Mouse (Mus musculus) liver, embryonic 14.5 days (tissue): ENCODE results near the gene Ilf2. TPM values are rescaled to one million over a fixed set of nuclear protein-coding genes. Genes with fewer than 3 reads are reported as not detected.

Experiments used
- ATAC-seq: fragments of 200-750 bp; cut with Nextera tagmentation; 2 replicates; pipeline ENCODE4 v1.8.0; 2017; ENCODE audit warnings: moderate number of reproducible peaks, mild to moderate bottlenecking, moderate library complexity; ENCODE audit not compliant: insufficient read depth
- DNase-seq, 3 experiments: peaks; one replicate each; pipeline ENCODE4 v3.0.0-alpha.2; 2012 to 2013; ENCODE audit warnings: low read depth in 3 of 3, low spot score in 3 of 3
- H3K27ac ChIP-seq: fragments of 300-500 bp; sonication (generic); 2 replicates; pipeline ENCODE4 v1.5.1; 2014; ENCODE audit warnings: moderate library complexity, mild to moderate bottlenecking, control low read depth, inconsistent platforms
- H3K27me3 ChIP-seq: fragments of 300-500 bp; sonication (generic); 2 replicates; pipeline ENCODE4 v1.6.1; 2014; ENCODE audit warnings: mild to moderate bottlenecking, low read length, moderate library complexity; ENCODE audit not compliant: control insufficient read depth, insufficient read depth
- H3K36me3 ChIP-seq: fragments of 300-500 bp; sonication (generic); replicated peaks from 2 replicates; pipeline ENCODE4 v1.6.1; 2014; ENCODE audit warnings: low read depth; ENCODE audit not compliant: control insufficient read depth, insufficient read depth
- H3K4me1 ChIP-seq, 2 experiments: fragments of 200-500 bp in 1 of 2; fragments of 300-500 bp in 1 of 2; sonication (generic) in 1 of 2; replicated peaks; 2 replicates each; pipeline ENCODE4 v1.6.1; 2012 to 2014; ENCODE audit warnings: antibody characterized with exemption in 1 of 2, inconsistent platforms in 1 of 2, low read length in 1 of 2; ENCODE audit not compliant: control insufficient read depth in 2 of 2, insufficient read depth in 2 of 2
- H3K4me2 ChIP-seq: fragments of 300-500 bp; sonication (generic); 2 replicates; pipeline ENCODE4 v1.6.1; 2014; ENCODE audit warnings: low read depth, mild to moderate bottlenecking, control low read depth, moderate library complexity
- H3K4me3 ChIP-seq, 2 experiments: fragments of 200-500 bp in 1 of 2; fragments of 300-500 bp in 1 of 2; sonication (generic) in 1 of 2; 2 replicates each; pipeline ENCODE4 v1.5.1; 2012 to 2014; ENCODE audit warnings: low read depth in 2 of 2, low read length in 2 of 2, mild to moderate bottlenecking in 2 of 2, control low read depth in 1 of 2, inconsistent platforms in 1 of 2, moderate library complexity in 1 of 2; ENCODE audit not compliant: insufficient read depth in 1 of 2
- H3K9ac ChIP-seq: fragments of 300-500 bp; sonication (generic); replicated peaks from 2 replicates; pipeline ENCODE4 v1.6.1; 2014; ENCODE audit warnings: mild to moderate bottlenecking, control low read depth, moderate library complexity
- H3K9me3 ChIP-seq: fragments of 300-500 bp; sonication (generic); 2 replicates; pipeline ENCODE4 v1.6.1; 2016; ENCODE audit warnings: low read length, mixed read lengths; ENCODE audit not compliant: control insufficient read depth
- CTCF ChIP-seq: IDR thresholded peaks from 2 replicates; pipeline ENCODE4 v1.5.1; 2016; ENCODE audit warnings: antibody characterized with exemption, low read depth, control low read depth
- EP300 ChIP-seq: IDR thresholded peaks from 2 replicates; pipeline ENCODE4 v1.6.1; 2016; ENCODE audit warnings: antibody characterized with exemption, low read depth
- WGBS: fragments of 180-500 bp; shearing (Covaris S2); extraction: QIAGEN DNeasy Blood & Tissue Kit; methylation state at CpG from one replicate; pipeline ENCODE4 v1.1.7; 2014; ENCODE audit not compliant: insufficient replicate concordance; 5-methylcytosine and 5-hydroxymethylcytosine counted together
- polyA plus RNA-seq, 2 experiments: library from polyadenylated mRNA; depleted of rRNA in 1 of 2; stranded (reverse) in 1 of 2; unstranded in 1 of 2; fragments of >200 nt; fragmentation: Nextera tagmentation in 1 of 2; extraction: Ambion mirVana in 1 of 2; gene quantifications; 2 replicates each; pipeline versions ENCODE4 v1.2.1 to v1.2.3; 2012 to 2014

The Ilf2 gene
- polyA plus RNA-seq, 2 experiments, result 34.5 to 46.5 TPM

DNA sequence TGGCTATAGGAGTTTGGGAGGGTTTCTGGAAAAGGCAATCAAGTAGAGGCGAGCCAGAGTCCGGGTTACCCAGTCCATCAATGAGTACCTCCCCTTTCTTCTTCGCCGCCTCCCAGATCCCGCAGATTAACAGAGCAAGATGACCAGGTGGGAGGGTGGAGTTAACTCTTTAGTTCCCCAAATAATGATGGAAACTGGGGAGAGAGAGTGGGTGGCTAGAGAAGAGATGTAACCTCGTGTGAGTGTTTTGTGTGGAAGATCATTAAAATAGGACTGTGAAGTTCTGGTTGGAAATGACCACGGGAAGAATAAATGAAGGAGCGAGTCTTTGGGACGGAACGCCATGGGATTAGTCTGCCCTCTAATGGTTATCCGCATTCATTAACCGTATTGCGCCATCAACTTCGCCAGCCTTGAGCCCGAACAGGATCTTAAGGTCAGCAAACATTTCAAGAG lies 9.6 kb upstream of the Ilf2 start:
- Histone ChIP-seq H3K27ac (no peak overlapping the region), H3K4me1 (peaks cover 0 to 2% of the 10 kb centered on the region in 2 experiments; a peak in 1 of 4 replicates), H3K4me3 (peak overlapping the region; percentile 14 to 48), H3K36me3 (no peaks in the 10 kb centered on the region), H3K9ac (no peak overlapping the region), H3K4me2 (peak overlapping the region; percentile 67), H3K27me3 (peaks cover 45% of the 10 kb centered on the region), H3K9me3 (no peaks in the 10 kb centered on the region)
- ATAC-seq, result peak; percentile 24; the same call in 1 of the 2 replicates
- DNase-seq, result peak in 1 of 3 experiments; percentile 37
- 2% methylated on average over 15 of the region's 15 CpGs for WGBS
- TF ChIP-seq EP300, result no peak
- TF ChIP-seq CTCF, result peak; percentile 78

GRCm38 (mm10) chr3:90467618-90468300 lies 8.2 kb upstream of the Ilf2 start:
- TF ChIP-seq EP300, result no peak
- H3K27me3 ChIP-seq, result peaks cover 42% of the 10 kb centered on the region
- WGBS, result 80% methylated on average over 10 of the region's 10 CpGs

DNA sequence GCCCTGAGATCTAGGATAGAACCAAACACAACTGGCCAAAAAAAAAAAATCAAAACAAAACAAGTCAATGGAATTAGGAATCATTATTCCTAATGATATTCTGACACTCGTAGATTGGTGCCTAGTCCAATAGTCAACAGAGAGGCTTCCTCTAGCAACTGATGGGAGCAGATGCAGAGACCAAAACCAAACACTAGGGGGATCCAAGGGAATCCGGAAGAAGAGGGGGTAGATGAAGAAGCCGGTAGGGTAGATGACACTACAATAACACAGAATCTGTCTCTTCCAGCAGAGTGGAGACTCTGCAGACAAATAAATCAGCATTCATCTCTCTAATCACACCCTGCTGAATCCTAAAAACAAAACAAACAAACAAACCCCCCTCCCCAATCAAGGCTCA lies 3.7 kb upstream of the Ilf2 start:
- no peaks in the 10 kb centered on the region for H3K27me3 ChIP-seq
- H3K9me3 ChIP-seq, result no peaks in the 10 kb centered on the region
- TF ChIP-seq EP300 (no peak), CTCF (peak; percentile 72)
- H3K4me3 ChIP-seq, result no peak overlapping the region
- H3K4me2 ChIP-seq, result no peak overlapping the region
- no peaks in the 10 kb centered on the region for H3K36me3 ChIP-seq
- no peak overlapping the region for H3K27ac ChIP-seq
- H3K9ac ChIP-seq, result no peak overlapping the region
- peak; percentile 35 to 46 (median 39) for DNase-seq
- peaks cover 6 to 8% of the 10 kb centered on the region in 2 experiments for H3K4me1 ChIP-seq
- no peak for ATAC-seq
- WGBS, result 21% methylated on average over 3 of the region's 3 CpGs

More at GRCm38 (mm10) chr3:90467618-90468300, 8.2 kb upstream of the Ilf2 start:
- Histone ChIP-seq H3K4me1 (peaks cover 0 to 4% of the 10 kb centered on the region in 2 experiments; a peak in 1 of 4 replicates), H3K9me3 (no peaks in the 10 kb centered on the region), H3K4me2 (no peak overlapping the region), H3K36me3 (no peaks in the 10 kb centered on the region), H3K9ac (no peak overlapping the region), H3K27ac (no peak overlapping the region), H3K4me3 (no peak overlapping the region)
- no peak for ATAC-seq
- DNase-seq, result no peak

GRCm38 (mm10) chr3:90475151-90475830 lies 635 bp upstream of the Ilf2 start:
- no peak overlapping the region; the same call in 1 of the 2 replicates for H3K9ac ChIP-seq
- no peaks in the 10 kb centered on the region for H3K9me3 ChIP-seq
- H3K4me1 ChIP-seq, result peaks cover 7 to 9% of the 10 kb centered on the region in 2 experiments
- H3K27ac ChIP-seq, result no peak overlapping the region
- WGBS, result 33% methylated on average over 15 of the region's 16 CpGs
- H3K36me3 ChIP-seq, result peaks cover 16% of the 10 kb centered on the region
- peak overlapping the region; percentile 63 for H3K4me2 ChIP-seq
- H3K4me3 ChIP-seq, result peak overlapping the region; percentile 54 to 61; a peak in 3 of 4 replicates
- H3K27me3 ChIP-seq, result no peaks in the 10 kb centered on the region
- ATAC-seq (no peak), DNase-seq (no peak)
- TF ChIP-seq EP300, result no peak
- TF ChIP-seq CTCF, result no peak

DNA sequence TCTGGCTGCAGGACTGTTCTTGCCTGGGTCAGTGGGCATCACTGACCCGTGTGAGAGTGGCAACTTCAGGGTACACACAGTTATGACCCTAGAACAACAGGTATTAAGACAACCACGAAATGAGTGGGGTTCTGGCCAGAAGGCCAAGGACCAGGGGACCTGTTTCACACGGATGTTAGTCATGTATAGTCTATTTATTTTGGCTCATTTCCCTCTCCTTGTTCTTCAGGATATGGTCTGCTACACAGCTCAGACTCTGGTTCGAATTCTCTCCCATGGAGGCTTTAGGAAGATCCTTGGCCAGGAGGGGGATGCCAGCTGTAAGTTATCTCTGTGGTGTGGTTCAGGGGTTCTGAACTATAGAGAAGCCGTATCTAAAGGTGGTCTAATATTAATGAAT lies 11.1 kb downstream of the Ilf2 start:
- WGBS, result 72% methylated on average over 5 of the region's 5 CpGs
- H3K9me3 ChIP-seq, result no peaks in the 10 kb centered on the region
- H3K27ac ChIP-seq, result no peak overlapping the region
- no peak overlapping the region for H3K4me2 ChIP-seq
- DNase-seq, result no peak
- H3K9ac ChIP-seq, result no peak overlapping the region
- H3K4me3 ChIP-seq, result no peak overlapping the region
- no peaks in the 10 kb centered on the region for H3K27me3 ChIP-seq
- no peak for ATAC-seq
- TF ChIP-seq EP300 (no peak), CTCF (no peak)
- peaks cover 3 to 10% of the 10 kb centered on the region in 2 experiments; a peak in 3 of 4 replicates for H3K4me1 ChIP-seq
- H3K36me3 ChIP-seq, result peaks cover 58% of the 10 kb centered on the region
